Mouse (Mus musculus): ENCODE data around the gene Fam173a.
"Not testable (repeated sequence)": the region's sequence is repeated elsewhere in the genome, so short reads cannot be mapped to it uniquely, and the experiment has no call there.

The Fam173a gene

GRCm38 (mm10) chr17:25828712-25829557 lies 36.2 kb upstream of the Fam173a start, which contains the start of gene Jmjd8:
Jmjd8 (plus strand) TSS chr17:25828867.
- peak; percentile 90 to 93 for DNase-seq (ENCODE audit: low spot score in 2 of 2)

- peak in 1 of 2 experiments; percentile 40 for DNase-seq (ENCODE audit: low spot score in 2 of 2)
These were observed 35.5 kb upstream of the Fam173a start for GRCm38 (mm10) chr17:25828223-25828594.

- no peak for DNase-seq (ENCODE audit: low spot score in 2 of 2)
These were observed 35.0 kb upstream of the Fam173a start for GRCm38 (mm10) chr17:25827546-25828222.

GRCm38 (mm10) chr17:25827011-25827410 lies 34.3 kb upstream of the Fam173a start:
- peak in 1 of 2 experiments; percentile 23 for DNase-seq (ENCODE audit: low spot score in 2 of 2)

DNA sequence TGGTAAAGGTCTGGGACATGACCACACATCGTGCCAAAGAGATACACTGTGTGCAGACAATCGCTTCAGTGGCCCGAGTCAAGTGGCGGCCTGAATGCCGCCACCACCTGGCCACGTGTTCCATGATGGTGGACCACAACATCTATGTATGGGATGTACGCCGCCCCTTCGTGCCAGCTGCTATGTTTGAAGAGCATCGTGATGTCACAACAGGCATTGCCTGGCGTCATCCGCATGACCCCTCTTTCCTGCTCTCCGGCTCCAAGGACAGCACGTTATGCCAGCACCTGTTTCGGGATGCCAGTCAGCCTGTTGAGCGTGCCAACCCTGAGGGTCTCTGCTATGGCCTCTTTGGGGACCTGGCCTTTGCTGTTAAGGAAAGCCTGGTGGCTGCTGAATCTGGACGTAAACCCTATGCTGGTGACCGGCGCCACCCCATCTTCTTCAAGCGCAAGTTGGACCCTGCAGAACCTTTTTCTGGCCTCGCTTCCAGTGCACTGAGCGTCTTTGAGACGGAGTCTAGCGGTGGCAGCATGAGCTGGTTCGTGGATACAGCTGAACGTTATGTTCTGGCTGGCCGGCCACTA lies 33.4 kb upstream of the Fam173a start:
- DNase-seq (ENCODE audit: low spot score in 2 of 2), result peak in 1 of 2 experiments; percentile 27

DNA sequence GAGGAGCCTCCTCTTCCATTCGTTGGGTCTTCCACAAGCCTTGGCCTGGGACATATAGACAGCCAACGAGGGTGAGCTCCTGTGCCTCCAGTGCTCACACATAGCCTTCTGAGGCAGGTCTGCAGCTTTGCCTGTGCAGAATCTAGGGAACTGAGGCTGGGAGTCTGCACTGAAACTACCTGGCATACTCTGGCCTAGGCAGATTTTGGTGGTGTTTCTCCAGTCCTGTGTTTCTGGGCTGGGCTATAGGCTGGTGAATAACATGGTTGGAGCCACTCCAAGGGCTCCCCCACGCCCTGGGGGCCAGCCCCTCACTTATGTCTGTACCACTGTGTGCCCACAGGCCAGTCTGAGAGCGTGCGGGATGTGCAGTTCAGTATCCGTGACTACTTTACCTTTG lies 32.6 kb upstream of the Fam173a start:
- DNase-seq (ENCODE audit: low spot score in 2 of 2), result no peak

DNA sequence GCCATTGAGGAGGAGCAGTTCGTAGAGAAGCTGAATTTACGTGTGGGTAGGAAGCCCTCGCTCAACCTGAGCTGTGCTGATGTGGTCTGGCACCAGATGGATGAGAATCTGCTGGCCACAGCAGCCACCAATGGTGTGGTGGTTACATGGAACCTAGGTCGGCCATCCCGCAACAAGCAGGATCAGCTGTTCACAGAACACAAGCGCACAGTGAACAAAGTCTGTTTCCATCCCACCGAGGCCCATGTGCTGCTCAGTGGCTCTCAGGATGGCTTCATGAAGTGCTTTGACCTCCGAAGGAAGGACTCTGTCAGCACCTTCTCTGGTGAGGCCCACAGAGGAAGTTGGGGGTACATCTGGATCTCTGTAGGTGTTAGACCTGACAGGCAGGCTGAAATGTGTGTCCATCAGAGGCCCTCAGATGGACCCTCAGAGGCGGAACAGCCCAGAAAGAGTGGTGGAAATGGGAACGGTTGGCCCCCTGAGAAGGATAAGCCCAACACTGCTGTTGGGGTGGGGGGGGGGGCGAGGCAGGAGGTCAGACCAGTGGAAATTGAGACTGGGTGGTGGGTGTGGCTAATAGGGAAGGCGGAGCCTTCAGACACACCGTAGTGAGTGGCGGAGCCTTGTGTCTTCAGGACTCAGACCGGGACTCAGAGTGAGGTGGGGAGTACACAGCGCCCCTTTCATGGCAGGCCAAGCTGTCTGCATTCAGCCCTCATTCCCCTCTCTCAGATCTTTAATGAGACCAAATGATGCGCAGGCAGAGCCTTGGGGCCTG lies 31.9 kb upstream of the Fam173a start:
- no peak for DNase-seq (ENCODE audit: low spot score in 2 of 2)

- DNase-seq (ENCODE audit: low spot score in 2 of 2), result peak; percentile 89 to 90
These were observed 30.8 kb upstream of the Fam173a start, which contains the start of gene Wdr24 for GRCm38 (mm10) chr17:25823452-25823851. Wdr24 (plus strand) TSS chr17:25823627.

GRCm38 (mm10) chr17:25818851-25819780 lies 26.4 kb upstream of the Fam173a start:
- DNase-seq (ENCODE audit: low spot score in 2 of 2), result no peak

- no peak for DNase-seq (ENCODE audit: low spot score in 2 of 2)
These were observed 25.0 kb upstream of the Fam173a start for GRCm38 (mm10) chr17:25817662-25818061.

DNA sequence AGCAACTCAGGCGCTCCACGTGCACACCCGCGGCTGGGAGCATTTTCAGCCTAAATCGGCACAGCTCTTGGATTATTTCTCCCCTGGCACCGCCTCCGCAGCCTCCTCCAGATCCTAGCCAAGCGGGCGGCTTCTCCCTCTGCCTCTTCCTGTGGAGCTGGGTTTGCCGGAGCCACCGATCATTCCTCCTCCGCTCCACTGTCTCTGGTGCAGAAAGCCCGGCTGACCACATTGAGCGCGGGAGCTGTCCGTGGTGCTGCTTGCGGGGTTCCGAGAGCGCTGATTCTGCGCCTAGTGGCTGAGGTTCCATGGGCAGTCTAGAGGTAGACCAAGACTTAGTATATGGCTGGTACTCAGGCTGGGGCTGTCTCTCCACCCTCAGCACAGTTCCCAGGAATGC lies 20.8 kb upstream of the Fam173a start:
- peak; percentile 87 to 90 for DNase-seq (ENCODE audit: low spot score in 2 of 2)

- peak in 1 of 2 experiments; percentile 44 for DNase-seq (ENCODE audit: low spot score in 2 of 2)
These were observed 18.2 kb upstream of the Fam173a start for GRCm38 (mm10) chr17:25810890-25811289.

- DNase-seq (ENCODE audit: low spot score in 2 of 2), result peak in 1 of 2 experiments; percentile 70
These were observed 17.1 kb upstream of the Fam173a start for GRCm38 (mm10) chr17:25809606-25810340.

- peak; percentile 94 to 95 for DNase-seq (ENCODE audit: low spot score in 2 of 2)
These were observed 16.3 kb upstream of the Fam173a start, which contains the start of gene Fbxl16 for GRCm38 (mm10) chr17:25808789-25809605. Fbxl16 (plus strand) TSS chr17:25809085.

DNA sequence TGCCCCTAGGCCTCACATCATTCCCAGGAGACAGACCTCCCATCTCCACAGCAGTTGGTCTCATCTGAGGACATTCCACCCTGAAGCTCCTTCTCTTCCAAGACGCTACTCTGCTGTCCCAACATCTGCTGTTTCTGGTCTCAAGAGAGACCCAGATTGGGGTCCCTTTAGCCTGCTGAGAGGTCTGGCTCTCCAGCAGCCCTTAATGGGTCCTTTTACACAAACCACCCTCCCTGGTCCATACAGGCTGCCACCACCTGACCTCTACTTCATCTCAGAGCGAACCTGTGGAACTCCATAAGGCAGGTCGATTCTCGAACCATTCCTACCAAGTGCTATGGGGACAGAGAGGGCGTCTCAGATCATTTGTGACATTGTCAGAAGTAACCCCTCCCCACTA lies 15.3 kb upstream of the Fam173a start:
- peak in 1 of 2 experiments; percentile 45 for DNase-seq (ENCODE audit: low spot score in 2 of 2)

DNA sequence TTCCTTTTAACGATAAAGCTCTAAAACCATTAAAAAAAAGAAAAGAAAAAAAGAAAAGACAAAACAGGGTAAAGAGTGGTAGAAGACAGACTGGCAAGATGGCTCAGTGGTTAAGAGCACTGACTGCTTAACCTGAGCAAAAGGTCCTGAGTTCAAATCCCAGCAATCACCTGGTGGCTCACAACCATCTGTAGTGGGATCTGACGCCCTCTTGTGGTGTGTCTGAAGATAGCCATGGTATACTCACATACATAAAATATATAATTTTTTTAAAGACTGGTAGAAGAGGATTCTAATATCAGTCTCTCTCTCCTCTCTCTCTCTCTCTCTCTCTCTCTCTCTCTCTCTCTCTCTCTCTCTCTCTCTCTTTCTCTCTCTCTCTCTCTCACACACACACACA lies 14.8 kb upstream of the Fam173a start:
- not testable (repeated sequence) for DNase-seq (ENCODE audit: low spot score in 2 of 2)

GRCm38 (mm10) chr17:25806507-25806906 lies 13.8 kb upstream of the Fam173a start:
- DNase-seq (ENCODE audit: low spot score in 2 of 2), result no peak

GRCm38 (mm10) chr17:25802825-25803517 lies 10.3 kb upstream of the Fam173a start:
- peak; percentile 91 to 96 for DNase-seq (ENCODE audit: low spot score in 2 of 2)

All from right cerebral cortex, postnatal 10 days (tissue).